Comparison of ENCODE assay signal across 8 mouse cellular contexts in the genomic region with DNA sequence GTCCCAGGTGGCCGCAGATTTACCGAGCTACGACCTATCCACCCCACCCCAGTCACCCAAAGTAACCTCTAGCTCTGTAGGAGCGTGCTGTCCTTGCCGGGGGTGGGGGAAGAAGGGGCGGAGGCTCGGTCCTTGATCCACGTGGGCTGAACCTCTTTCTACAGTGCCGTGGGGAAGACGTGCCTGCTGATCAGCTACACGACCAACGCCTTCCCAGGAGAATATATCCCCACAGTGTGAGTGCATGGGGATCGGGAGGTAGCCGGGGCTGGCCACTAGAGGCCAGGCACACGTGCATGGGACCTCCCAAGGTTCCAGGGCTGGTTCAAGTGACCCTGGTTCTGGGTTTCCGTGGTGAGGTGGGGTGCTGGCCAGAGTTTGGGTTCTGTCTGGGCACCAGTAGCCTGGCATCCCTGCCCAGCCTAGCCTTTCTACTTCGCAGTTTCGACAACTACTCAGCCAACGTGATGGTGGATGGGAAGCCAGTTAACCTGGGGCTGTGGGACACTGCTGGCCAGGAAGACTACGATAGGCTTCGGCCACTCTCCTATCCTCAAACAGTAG. TPM values are rescaled to one million over a fixed set of nuclear protein-coding genes. Genes with fewer than 3 reads are reported as not detected.
DNase-seq lines count a peak whose midpoint lies in the region; ATAC-seq and TF ChIP-seq lines count a peak whose summit lies in the region.

No protein-coding gene starts in this region.

- no peak for ATAC-seq in embryonic facial prominence, embryonic 13.5 days (ENCODE audit: insufficient number of reproducible peaks, insufficient read depth, low FRiP score, low TSS enrichment, low read depth)
- ATAC-seq in hindbrain, postnatal 0 days = no peak; the same call in none of the 2 replicates
- ATAC-seq in midbrain, embryonic 16.5 days = no peak

- TF ChIP-seq CTCF in left cerebral cortex, adult 2 months (IDR thresholded peaks at IDR 0.05) = no peak; the same call in 1 of the 2 replicates
- TF ChIP-seq CTCF in hindbrain, postnatal 0 days (IDR thresholded peaks at IDR 0.05; ENCODE audit: low read depth) = peak; percentile 30; the same call in 1 of the 2 replicates

- H3K27me3 ChIP-seq in embryonic facial prominence, embryonic 13.5 days = 0 out of 2 replicates have a peak, but pooled peaks cover 3% of the 10 kb centered on the region
- H3K27me3 ChIP-seq in hindbrain, postnatal 0 days (ENCODE audit: insufficient read depth, low read length) = no peaks in the 10 kb centered on the region
- H3K27me3 ChIP-seq in midbrain, embryonic 16.5 days (ENCODE audit: control insufficient read depth, insufficient read depth, low read depth, low read length) = no peaks in the 10 kb centered on the region

- peaks cover 44% of the 10 kb centered on the region for H3K36me3 ChIP-seq in embryonic facial prominence, embryonic 13.5 days
- peaks cover 5% of the 10 kb centered on the region; the same call in 1 of the 2 replicates for H3K36me3 ChIP-seq in hindbrain, postnatal 0 days (ENCODE audit: insufficient read depth, low read length)
- H3K36me3 ChIP-seq in midbrain, embryonic 16.5 days (ENCODE audit: control insufficient read depth, insufficient read depth, low read length) = peaks cover 7% of the 10 kb centered on the region

- H3K27ac ChIP-seq in left cerebral cortex, adult 2 months = no peak overlapping the region
- no peak overlapping the region for H3K27ac ChIP-seq in embryonic facial prominence, embryonic 13.5 days
- H3K27ac ChIP-seq in hindbrain, postnatal 0 days = peak overlapping the region; percentile 62
- peak overlapping the region; percentile 76 for H3K27ac ChIP-seq in midbrain, embryonic 16.5 days (ENCODE audit: low read length)

- DNase-seq in left cerebral cortex, adult 2 months (ENCODE audit: extremely low spot score in 1 of 2, low spot score in 2 of 2) = no peak
- DNase-seq in left cerebral cortex, postnatal 36 days (ENCODE audit: low spot score in 2 of 2) = no peak
- DNase-seq in hindbrain, postnatal 0 days (ENCODE audit: low spot score) = no peak
- DNase-seq in cerebellum, adult 11-12 months = no peak
- DNase-seq in cerebellum, postnatal 25 days = no peak
- DNase-seq in gastrocnemius, adult 8-10 months (ENCODE audit: low spot score in 2 of 2) = no peak

- H3K9me3 ChIP-seq in embryonic facial prominence, embryonic 13.5 days = no peaks in the 10 kb centered on the region
- H3K9me3 ChIP-seq in hindbrain, postnatal 0 days (ENCODE audit: low read length) = no peaks in the 10 kb centered on the region
- H3K9me3 ChIP-seq in midbrain, embryonic 16.5 days (replicated peaks; ENCODE audit: control insufficient read depth, low read length, poor library complexity, severe bottlenecking) = no peaks in the 10 kb centered on the region

- H3K4me3 ChIP-seq in left cerebral cortex, adult 2 months = peak overlapping the region; percentile 56
- peak overlapping the region; percentile 69 for H3K4me3 ChIP-seq in embryonic facial prominence, embryonic 13.5 days
- peak overlapping the region; percentile 62 for H3K4me3 ChIP-seq in hindbrain, postnatal 0 days (ENCODE audit: low read length)
- peak overlapping the region; percentile 59 for H3K4me3 ChIP-seq in midbrain, embryonic 16.5 days (ENCODE audit: low read depth, low read length)

- peaks cover 30% of the 10 kb centered on the region for H3K4me1 ChIP-seq in embryonic facial prominence, embryonic 13.5 days
- peaks cover 6% of the 10 kb centered on the region; the same call in 1 of the 2 replicates for H3K4me1 ChIP-seq in hindbrain, postnatal 0 days (ENCODE audit: insufficient read depth, low read length)
- peaks cover 16% of the 10 kb centered on the region for H3K4me1 ChIP-seq in midbrain, embryonic 16.5 days (ENCODE audit: control insufficient read depth, insufficient read depth, low read length)

- intact Hi-C loops in left cerebral cortex, adult 2 months (cut with DNase I) = loop anchor here (10.0 kb wide), 1 partner anchor 323 kb away; no protein-coding TSS in a partner anchor
- intact Hi-C loops in left cerebral cortex, postnatal 36 days (cut with DNase I) = no loop called here

- peak overlapping the region; percentile 86 for H3K9ac ChIP-seq in embryonic facial prominence, embryonic 13.5 days
- peak overlapping the region; percentile 87 for H3K9ac ChIP-seq in hindbrain, postnatal 0 days (replicated peaks; ENCODE audit: low read length)
- H3K9ac ChIP-seq in midbrain, embryonic 16.5 days (ENCODE audit: low read depth, low read length) = peak overlapping the region; percentile 79

- WGBS in embryonic facial prominence, embryonic 13.5 days = 20% methylated on average over 21 of the region's 21 CpGs
- WGBS in hindbrain, postnatal 0 days = 21% methylated on average over 21 of the region's 21 CpGs
- 20% methylated on average over 21 of the region's 21 CpGs for WGBS in midbrain, embryonic 16.5 days

- peak overlapping the region; percentile 97 for H3K4me2 ChIP-seq in embryonic facial prominence, embryonic 13.5 days
- peak overlapping the region; percentile 85 for H3K4me2 ChIP-seq in hindbrain, postnatal 0 days (ENCODE audit: low read depth, low read length)
- H3K4me2 ChIP-seq in midbrain, embryonic 16.5 days (ENCODE audit: low read length) = peak overlapping the region; percentile 69

RNA-seq across cellular contexts. Expression of a gene that starts 0.9 kb away (rescaled TPM):
- 10 to 100 TPM; 34.0 to 39.6 TPM for total RNA-seq in left cerebral cortex, adult 2 months (2021)
- 10 to 100 TPM; 34.7 to 39.9 TPM for total RNA-seq in left cerebral cortex, postnatal 36 days (2021)
- polyA plus RNA-seq in embryonic facial prominence, embryonic 13.5 days (2015; fragmentation: Nextera tagmentation; extraction: Ambion mirVana) = 66.0 and 72.6 TPM in 2 replicates
- 669 and 698 TPM in 2 replicates for total RNA-seq in hindbrain, postnatal 0 days (2014; rRNA removed)
- 593 and 639 TPM in 2 replicates for polyA plus RNA-seq in hindbrain, postnatal 0 days (2015; fragmentation: Nextera tagmentation; extraction: Ambion mirVana)
- 624 and 719 TPM in 2 replicates for polyA plus RNA-seq in midbrain, embryonic 16.5 days (2015; fragmentation: Nextera tagmentation; extraction: Ambion mirVana)
- 1 to 10 TPM in 2 of 4 experiments, under 1 TPM in 2; 0.75 to 1.2 (median 0.89) TPM for total RNA-seq in gastrocnemius, adult 8-10 months (2022)

RNA-seq across cellular contexts. Expression of a gene that starts 4.9 kb away (rescaled TPM):
- 1 to 10 TPM; 7.1 to 8.4 TPM for total RNA-seq in left cerebral cortex, adult 2 months (2021)
- 10 to 100 TPM in 1 of 2 experiments, 1 to 10 TPM in 1; 8.7 to 10.3 TPM for total RNA-seq in left cerebral cortex, postnatal 36 days (2021)
- polyA plus RNA-seq in embryonic facial prominence, embryonic 13.5 days (2015; fragmentation: Nextera tagmentation; extraction: Ambion mirVana) = 17.9 and 18.3 TPM in 2 replicates
- 16.1 and 17.6 TPM in 2 replicates for total RNA-seq in hindbrain, postnatal 0 days (2014; rRNA removed)
- polyA plus RNA-seq in hindbrain, postnatal 0 days (2015; fragmentation: Nextera tagmentation; extraction: Ambion mirVana) = 20.2 and 21.3 TPM in 2 replicates
- 5.8 and 7.0 TPM in 2 replicates for polyA plus RNA-seq in midbrain, embryonic 16.5 days (2015; fragmentation: Nextera tagmentation; extraction: Ambion mirVana)
- 1 to 10 TPM; 7.9 to 9.8 (median 8.7) TPM for total RNA-seq in gastrocnemius, adult 8-10 months (2022)

RNA-seq across cellular contexts. Expression of a gene that starts 8.4 kb away (rescaled TPM):
- total RNA-seq in left cerebral cortex, adult 2 months (2021) = 10 to 100 TPM; 61.4 to 62.3 TPM
- total RNA-seq in left cerebral cortex, postnatal 36 days (2021) = 10 to 100 TPM; 41.9 to 66.1 TPM
- polyA plus RNA-seq in embryonic facial prominence, embryonic 13.5 days (2015; fragmentation: Nextera tagmentation; extraction: Ambion mirVana) = 71.0 and 77.8 TPM in 2 replicates
- total RNA-seq in hindbrain, postnatal 0 days (2014; rRNA removed) = 35.4 and 49.1 TPM in 2 replicates
- 41.7 and 44.3 TPM in 2 replicates for polyA plus RNA-seq in hindbrain, postnatal 0 days (2015; fragmentation: Nextera tagmentation; extraction: Ambion mirVana)
- polyA plus RNA-seq in midbrain, embryonic 16.5 days (2015; fragmentation: Nextera tagmentation; extraction: Ambion mirVana) = 86.6 and 87.9 TPM in 2 replicates
- 1 to 10 TPM; 1.8 to 4.4 (median 2.9) TPM for total RNA-seq in gastrocnemius, adult 8-10 months (2022)

RNA-seq across cellular contexts. Expression of a gene that starts 8.6 kb away (rescaled TPM):
- 10 to 100 TPM; 18.9 to 21.3 TPM for total RNA-seq in left cerebral cortex, adult 2 months (2021)
- total RNA-seq in left cerebral cortex, postnatal 36 days (2021) = 10 to 100 TPM; 18.1 to 19.2 TPM
- polyA plus RNA-seq in embryonic facial prominence, embryonic 13.5 days (2015; fragmentation: Nextera tagmentation; extraction: Ambion mirVana) = 132 and 154 TPM in 2 replicates
- 57.6 and 78.6 TPM in 2 replicates for total RNA-seq in hindbrain, postnatal 0 days (2014; rRNA removed)
- polyA plus RNA-seq in hindbrain, postnatal 0 days (2015; fragmentation: Nextera tagmentation; extraction: Ambion mirVana) = 99.7 and 100 TPM in 2 replicates
- 88.8 and 92.2 TPM in 2 replicates for polyA plus RNA-seq in midbrain, embryonic 16.5 days (2015; fragmentation: Nextera tagmentation; extraction: Ambion mirVana)
- 10 to 100 TPM; 26.1 to 31.0 (median 27.3) TPM for total RNA-seq in gastrocnemius, adult 8-10 months (2022)

RNA-seq across cellular contexts. Expression of a gene that starts 9.8 kb away (rescaled TPM):
- 1 to 10 TPM; 1.9 to 3.0 TPM for total RNA-seq in left cerebral cortex, adult 2 months (2021)
- 1 to 10 TPM in 1 of 2 experiments, under 1 TPM in 1; 0.32 to 1.6 TPM for total RNA-seq in left cerebral cortex, postnatal 36 days (2021)
- 27.1 and 32.3 TPM in 2 replicates for polyA plus RNA-seq in embryonic facial prominence, embryonic 13.5 days (2015; fragmentation: Nextera tagmentation; extraction: Ambion mirVana)
- 4.7 and 6.1 TPM in 2 replicates for total RNA-seq in hindbrain, postnatal 0 days (2014; rRNA removed)
- polyA plus RNA-seq in hindbrain, postnatal 0 days (2015; fragmentation: Nextera tagmentation; extraction: Ambion mirVana) = 3.5 and 4.0 TPM in 2 replicates
- 0.87 and 1.6 TPM in 2 replicates for polyA plus RNA-seq in midbrain, embryonic 16.5 days (2015; fragmentation: Nextera tagmentation; extraction: Ambion mirVana)
- 10 to 100 TPM in 2 of 4 experiments, 1 to 10 TPM in 2; 6.1 to 30.8 (median 10.4) TPM for total RNA-seq in gastrocnemius, adult 8-10 months (2022)

Comparison
In these comparisons a context has a peak if more than half of its experiments do, and no peak if none do; other contexts are left out.
1. H3K27ac ChIP-seq: peak in hindbrain, postnatal 0 days (single experiment) and midbrain, embryonic 16.5 days (single experiment); none in left cerebral cortex, adult 2 months (single experiment) and embryonic facial prominence, embryonic 13.5 days (single experiment).
2. RNA of a gene that starts 0.9 kb away (total RNA-seq): 669 to 698 TPM in hindbrain, postnatal 0 days; 34.7 to 39.9 TPM in left cerebral cortex, postnatal 36 days, 34.0 to 39.6 TPM in left cerebral cortex, adult 2 months and 0.75 to 1.2 TPM in gastrocnemius, adult 8-10 months; every median in the first group is over 10 times any median in the second.
3. Peak in every context shown above with its lines, with median percentiles within 50 percentile points of each other: H3K4me3 ChIP-seq, H3K4me2 ChIP-seq and H3K9ac ChIP-seq.